Mouse (Mus musculus): ENCODE results near the gene Rprd1b. TPM values are rescaled to one million over a fixed set of nuclear protein-coding genes. Genes with fewer than 3 reads are reported as not detected.

The Rprd1b gene
- total and polyA plus RNA-seq, 2 experiments from 2014 or later: 20.5 to 20.8 TPM

- WGBS: 89% methylated on average over 2 of the region's 2 CpGs
- Histone ChIP-seq H3K27ac (ENCODE audit: low read depth, low read length) (no peak overlapping the region), H3K9me3 (ENCODE audit: low read length) (no peaks in the 10 kb centered on the region), H3K9ac (replicated peaks; ENCODE audit: low read length, poor library complexity, severe bottlenecking) (no peak overlapping the region), H3K27me3 (ENCODE audit: insufficient read depth, low read length) (no peaks in the 10 kb centered on the region), H3K4me3 (ENCODE audit: low read depth, low read length) (no peak overlapping the region), H3K4me2 (ENCODE audit: low read depth, low read length, poor library complexity, severe bottlenecking) (no peak overlapping the region), H3K4me1 (ENCODE audit: insufficient read depth, low read length) (no peaks in the 10 kb centered on the region; the same call in 1 of the 2 replicates), H3K36me3 (ENCODE audit: insufficient read depth, low read length) (peaks cover 13% of the 10 kb centered on the region)
- TF ChIP-seq CTCF (IDR thresholded peaks at IDR 0.05): no peak
- DNase-seq (ENCODE audit: low spot score) (no peak), ATAC-seq (ENCODE audit: low FRiP score) (no peak)
Observed at GRCm38 (mm10) chr2:158035813-158036212, 7.5 kb downstream of the Rprd1b start.

DNA sequence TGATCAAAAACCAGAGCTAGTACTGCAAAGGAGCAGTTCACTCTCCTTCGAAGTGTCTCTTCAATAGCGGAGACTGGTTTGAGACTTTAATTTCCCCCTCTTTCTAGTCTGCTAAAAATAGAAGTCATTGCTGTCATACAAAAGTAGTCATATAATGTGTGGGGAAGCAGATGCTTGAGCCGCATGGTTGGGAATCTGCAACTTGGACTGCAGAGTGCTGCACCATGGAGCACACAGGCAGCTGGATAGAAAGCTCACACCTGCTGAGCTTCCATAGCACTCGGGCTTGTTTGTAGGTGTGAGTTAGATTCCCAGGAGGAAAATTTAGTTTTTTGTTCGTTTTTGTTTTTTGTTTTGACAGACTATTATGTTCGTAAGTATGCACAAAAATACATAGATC is 8.1 kb downstream of the Rprd1b start:
- Histone ChIP-seq H3K4me1 (ENCODE audit: insufficient read depth, low read length) (no peaks in the 10 kb centered on the region; the same call in 1 of the 2 replicates), H3K27ac (ENCODE audit: low read depth, low read length) (no peak overlapping the region), H3K36me3 (ENCODE audit: insufficient read depth, low read length) (peaks cover 16% of the 10 kb centered on the region), H3K4me2 (ENCODE audit: low read depth, low read length, poor library complexity, severe bottlenecking) (no peak overlapping the region), H3K27me3 (ENCODE audit: insufficient read depth, low read length) (no peaks in the 10 kb centered on the region), H3K4me3 (ENCODE audit: low read depth, low read length) (no peak overlapping the region), H3K9me3 (ENCODE audit: low read length) (no peaks in the 10 kb centered on the region), H3K9ac (replicated peaks; ENCODE audit: low read length, poor library complexity, severe bottlenecking) (no peak overlapping the region)
- DNase-seq (ENCODE audit: low spot score) (no peak), ATAC-seq (ENCODE audit: low FRiP score) (no peak)
- no peak for TF ChIP-seq CTCF (IDR thresholded peaks at IDR 0.05)
- WGBS: 88% methylated on average over 6 of the region's 6 CpGs

GRCm38 (mm10) chr2:158036953-158037352 is 8.7 kb downstream of the Rprd1b start:
- no peak overlapping the region for H3K4me3 ChIP-seq (ENCODE audit: low read depth, low read length)
- H3K9me3 ChIP-seq (ENCODE audit: low read length): no peaks in the 10 kb centered on the region
- no peak overlapping the region for H3K9ac ChIP-seq (replicated peaks; ENCODE audit: low read length, poor library complexity, severe bottlenecking)
- no peak overlapping the region for H3K27ac ChIP-seq (ENCODE audit: low read depth, low read length)
- H3K4me2 ChIP-seq (ENCODE audit: low read depth, low read length, poor library complexity, severe bottlenecking): no peak overlapping the region
- no peak for TF ChIP-seq CTCF (IDR thresholded peaks at IDR 0.05)
- no peaks in the 10 kb centered on the region; the same call in 1 of the 2 replicates for H3K4me1 ChIP-seq (ENCODE audit: insufficient read depth, low read length)
- DNase-seq (ENCODE audit: low spot score) (no peak), ATAC-seq (ENCODE audit: low FRiP score) (no peak)
- WGBS: 89% methylated on average over 7 of the region's 7 CpGs
- H3K36me3 ChIP-seq (ENCODE audit: insufficient read depth, low read length): peaks cover 18% of the 10 kb centered on the region
- H3K27me3 ChIP-seq (ENCODE audit: insufficient read depth, low read length): no peaks in the 10 kb centered on the region

DNA sequence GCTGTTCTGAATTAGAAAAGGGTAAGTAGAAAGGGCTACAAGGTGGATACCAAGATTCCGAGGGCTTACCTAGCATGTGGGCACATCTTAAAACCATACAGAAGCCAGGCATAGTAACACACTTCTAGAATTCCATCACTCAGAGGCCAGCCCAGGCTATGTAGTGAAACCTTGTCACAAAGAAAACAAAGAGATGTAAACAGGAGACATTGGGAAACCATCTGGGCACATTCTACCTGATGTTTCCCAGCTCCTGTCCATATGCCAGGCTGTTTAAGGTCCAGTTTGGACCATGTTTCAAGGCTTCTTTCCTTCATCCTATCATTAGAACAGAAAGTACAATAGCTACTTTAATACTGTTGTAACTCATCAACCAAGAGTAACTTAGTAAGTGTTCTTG is 9.3 kb downstream of the Rprd1b start:
- H3K36me3 ChIP-seq (ENCODE audit: insufficient read depth, low read length): peaks cover 18% of the 10 kb centered on the region
- WGBS: 88% methylated on average over 1 of the region's 1 CpGs
- DNase-seq (ENCODE audit: low spot score): no peak
- no peak for ATAC-seq (ENCODE audit: low FRiP score)
- no peak overlapping the region for H3K9ac ChIP-seq (replicated peaks; ENCODE audit: low read length, poor library complexity, severe bottlenecking)
- no peak overlapping the region for H3K27ac ChIP-seq (ENCODE audit: low read depth, low read length)
- H3K4me2 ChIP-seq (ENCODE audit: low read depth, low read length, poor library complexity, severe bottlenecking): no peak overlapping the region
- no peaks in the 10 kb centered on the region for H3K9me3 ChIP-seq (ENCODE audit: low read length)
- TF ChIP-seq CTCF (IDR thresholded peaks at IDR 0.05): no peak
- H3K4me3 ChIP-seq (ENCODE audit: low read depth, low read length): no peak overlapping the region
- no peaks in the 10 kb centered on the region for H3K4me1 ChIP-seq (ENCODE audit: insufficient read depth, low read length)
- H3K27me3 ChIP-seq (ENCODE audit: insufficient read depth, low read length): no peaks in the 10 kb centered on the region

DNA sequence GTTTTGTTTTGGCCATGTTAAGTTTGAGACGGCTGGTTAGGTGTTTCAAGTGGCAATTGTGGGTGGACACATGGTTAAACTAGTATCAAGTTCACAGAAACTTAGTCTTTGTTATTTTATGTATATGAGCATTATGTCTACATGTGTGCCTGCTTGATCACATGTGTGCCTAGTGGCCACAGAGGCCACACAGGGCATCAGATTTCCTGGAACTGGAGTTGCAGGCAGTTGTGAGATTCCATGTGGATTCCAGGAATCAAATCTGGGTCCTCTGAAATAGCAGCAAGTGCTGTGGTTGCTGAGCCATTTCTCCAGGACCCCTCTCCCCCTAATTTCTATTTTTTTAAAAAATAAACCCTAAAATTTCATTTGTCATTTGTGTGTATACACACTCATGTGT is 11.4 kb downstream of the Rprd1b start:
- Histone ChIP-seq H3K36me3 (ENCODE audit: insufficient read depth, low read length) (peaks cover 31% of the 10 kb centered on the region), H3K4me1 (ENCODE audit: insufficient read depth, low read length) (no peaks in the 10 kb centered on the region), H3K4me3 (ENCODE audit: low read depth, low read length) (no peak overlapping the region), H3K27ac (ENCODE audit: low read depth, low read length) (no peak overlapping the region), H3K4me2 (ENCODE audit: low read depth, low read length, poor library complexity, severe bottlenecking) (no peak overlapping the region), H3K9ac (replicated peaks; ENCODE audit: low read length, poor library complexity, severe bottlenecking) (no peak overlapping the region), H3K27me3 (ENCODE audit: insufficient read depth, low read length) (no peaks in the 10 kb centered on the region), H3K9me3 (ENCODE audit: low read length) (no peaks in the 10 kb centered on the region)
- TF ChIP-seq CTCF (IDR thresholded peaks at IDR 0.05): no peak
- 82% methylated on average over 1 of the region's 1 CpGs for WGBS
- ATAC-seq (ENCODE audit: low FRiP score) (no peak), DNase-seq (ENCODE audit: low spot score) (no peak)

GRCm38 (mm10) chr2:158040396-158040795 is 12.1 kb downstream of the Rprd1b start:
- 85% methylated on average over 2 of the region's 2 CpGs for WGBS
- Histone ChIP-seq H3K9me3 (ENCODE audit: low read length) (no peaks in the 10 kb centered on the region), H3K4me1 (ENCODE audit: insufficient read depth, low read length) (no peaks in the 10 kb centered on the region), H3K9ac (replicated peaks; ENCODE audit: low read length, poor library complexity, severe bottlenecking) (no peak overlapping the region), H3K27me3 (ENCODE audit: insufficient read depth, low read length) (no peaks in the 10 kb centered on the region), H3K36me3 (ENCODE audit: insufficient read depth, low read length) (peaks cover 36% of the 10 kb centered on the region), H3K4me3 (ENCODE audit: low read depth, low read length) (no peak overlapping the region), H3K4me2 (ENCODE audit: low read depth, low read length, poor library complexity, severe bottlenecking) (no peak overlapping the region), H3K27ac (ENCODE audit: low read depth, low read length) (no peak overlapping the region)
- TF ChIP-seq CTCF (IDR thresholded peaks at IDR 0.05): no peak
- DNase-seq (ENCODE audit: low spot score) (no peak), ATAC-seq (ENCODE audit: low FRiP score) (no peak)

Data from midbrain, postnatal 0 days (tissue).